ENCODE assay signal across 8 mouse cellular contexts in genomic region chr7:141192776-141193347, GRCm38 (mm10). TPM values are rescaled to one million over a fixed set of nuclear protein-coding genes. Genes with fewer than 3 reads are reported as not detected.
A peak's percentile ranks its signal among the peaks of the same experiment; 100 is the strongest.
DNase-seq lines count a peak whose midpoint lies in the region; ATAC-seq and TF ChIP-seq lines count a peak whose summit lies in the region.
"Had no signal": no experiment of that assay in that cellular context is flagged by ENCODE, and none has a peak within 500 bp of the region (broad histone marks: within the 10 kb centered on the region; RNA-seq: fewer than 3 reads in every experiment).

No protein-coding gene starts in this region.

- ATAC-seq in forebrain, embryonic 11.5 days (replicated peaks; ENCODE audit: low FRiP score): no peak
- ATAC-seq in monocyte, adult 5-6 weeks (replicated peaks; ENCODE audit: insufficient number of reproducible peaks, low FRiP score, low TSS enrichment, poor library complexity, severe bottlenecking): no peak

- 0 out of 2 replicates have a peak, but pooled peaks cover 2% of the 10 kb centered on the region for H3K36me3 ChIP-seq in forebrain, embryonic 11.5 days (ENCODE audit: control insufficient read depth, insufficient read depth, low read length)
- peaks cover 18% of the 10 kb centered on the region for H3K36me3 ChIP-seq in myocyte (ENCODE audit: control insufficient read depth, insufficient read depth)

- 29% methylated on average over 12 of the region's 12 CpGs for WGBS in forebrain, embryonic 11.5 days

- no peak for TF ChIP-seq POLR2A in myocyte (IDR thresholded peaks at IDR 0.05; ENCODE audit: insufficient read length, low read depth)

- no peaks in the 10 kb centered on the region for H3K9me3 ChIP-seq in forebrain, embryonic 11.5 days (ENCODE audit: control insufficient read depth, low read length)

- H3K4me2 ChIP-seq in forebrain, embryonic 11.5 days (ENCODE audit: low read depth, low read length, severe bottlenecking): peak overlapping the region; percentile 97
- H3K4me2 ChIP-seq in myocyte (ENCODE audit: low read depth): peak overlapping the region; percentile 75

- peak; percentile 15 for DNase-seq in retina, postnatal 1 day
- no peak for DNase-seq in retina, embryonic 14.5 days (ENCODE audit: low spot score)
- no peak for DNase-seq in forebrain, embryonic 11.5 days (ENCODE audit: low spot score)
- peak; percentile 21 for DNase-seq in liver
- DNase-seq in cerebellum, postnatal 10 days: no peak

- H3K9ac ChIP-seq in forebrain, embryonic 11.5 days (ENCODE audit: low read length): peak overlapping the region; percentile 93

- H3K27me3 ChIP-seq in forebrain, embryonic 11.5 days (ENCODE audit: control insufficient read depth, insufficient read depth, low read length): no peaks in the 10 kb centered on the region
- H3K27me3 ChIP-seq in myocyte (ENCODE audit: control insufficient read depth, insufficient read depth, insufficient read length): no peaks in the 10 kb centered on the region

- peak overlapping the region; percentile 85 for H3K4me3 ChIP-seq in forebrain, embryonic 11.5 days (ENCODE audit: low read depth, low read length)
- peak overlapping the region; percentile 47 for H3K4me3 ChIP-seq in myocyte

- H3K4me1 ChIP-seq in forebrain, embryonic 11.5 days (replicated peaks; ENCODE audit: control insufficient read depth, insufficient read depth, low read length): peaks cover 10% of the 10 kb centered on the region

- H3K79me2 ChIP-seq in myocyte (ENCODE audit: control insufficient read depth, insufficient read depth): peaks cover 9% of the 10 kb centered on the region

- H3ac ChIP-seq in myocyte (ENCODE audit: control insufficient read depth, insufficient read length): peak overlapping the region; percentile 82

- H3K27ac ChIP-seq in forebrain, embryonic 11.5 days (ENCODE audit: low read depth, low read length): no peak overlapping the region

TF ChIP-seq in myocyte, 11 proteins besides CTCF, POLR2A, EP300 and RAD21:
- TF ChIP-seq E2F4 (IDR thresholded peaks at IDR 0.05; ENCODE audit: insufficient read depth) (no peak), MAX (IDR thresholded peaks at IDR 0.05; ENCODE audit: low read depth) (no peak), REST (IDR thresholded peaks at IDR 0.05; ENCODE audit: insufficient read depth, insufficient read length) (no peak), MYOD1 (IDR thresholded peaks at IDR 0.05; ENCODE audit: control insufficient read depth in 1 of 3, insufficient read length in 2 of 3, low read depth in 2 of 3) (no peak), POLR2AphosphoS2 (IDR thresholded peaks at IDR 0.05; ENCODE audit: insufficient read length, low read depth) (no peak), SRF (IDR thresholded peaks at IDR 0.05; ENCODE audit: control insufficient read depth, insufficient read length, low read depth) (no peak), CEBPB (IDR thresholded peaks at IDR 0.05; ENCODE audit: insufficient read depth, poor library complexity, severe bottlenecking) (no peak), USF1 (IDR thresholded peaks at IDR 0.05; ENCODE audit: low read depth) (no peak), TCF3 (IDR thresholded peaks at IDR 0.05; ENCODE audit: insufficient read length, low read depth) (no peak), MYOG (IDR thresholded peaks at IDR 0.05; ENCODE audit: control insufficient read depth in 1 of 3, insufficient read depth in 1 of 3, insufficient read length in 2 of 3, low read depth in 2 of 3) (no peak), TCF12 (IDR thresholded peaks at IDR 0.05; ENCODE audit: insufficient read depth, poor library complexity, severe bottlenecking) (no peak)

RNA-seq across cellular contexts. Expression of gene Hras, which starts 0.9 kb away (rescaled TPM):
- polyA plus RNA-seq in forebrain, embryonic 11.5 days (2014; fragmentation: Nextera tagmentation; extraction: Ambion mirVana): 87.5 and 116 TPM in 2 replicates
- polyA plus RNA-seq in myocyte (2012; fragmentation: generic; extraction: Trizol): 215 TPM
- total RNA-seq in monocyte, adult 5-6 weeks (2017): 22.4 to 25.6 TPM (median 25.2 TPM) in 3 replicates

RNA-seq across cellular contexts. Expression of gene Lrrc56, which starts 1.1 kb away (rescaled TPM):
- 14.0 and 16.1 TPM in 2 replicates for polyA plus RNA-seq in forebrain, embryonic 11.5 days (2014; fragmentation: Nextera tagmentation; extraction: Ambion mirVana)
- 1.1 TPM for polyA plus RNA-seq in myocyte (2012; fragmentation: generic; extraction: Trizol)
- 2.1 to 2.8 TPM (median 2.1 TPM) in 3 replicates for total RNA-seq in monocyte, adult 5-6 weeks (2017)

RNA-seq across cellular contexts. Expression of gene Rnh1, which starts 20.2 kb away (rescaled TPM):
- 56.7 and 65.2 TPM in 2 replicates for polyA plus RNA-seq in forebrain, embryonic 11.5 days (2014; fragmentation: Nextera tagmentation; extraction: Ambion mirVana)
- polyA plus RNA-seq in myocyte (2012; fragmentation: generic; extraction: Trizol): 276 TPM
- total RNA-seq in monocyte, adult 5-6 weeks (2017): 73.1 to 101 TPM (median 77.7 TPM) in 3 replicates

RNA-seq across cellular contexts. Expression of gene Lmntd2, which starts 21.0 kb away (rescaled TPM):
- polyA plus RNA-seq in forebrain, embryonic 11.5 days (2014; fragmentation: Nextera tagmentation; extraction: Ambion mirVana): 3.3 TPM in 2 replicates
- 0.10 TPM for polyA plus RNA-seq in myocyte (2012; fragmentation: generic; extraction: Trizol)
- 1.6 TPM in 1 of 3 replicates, not detected in the others for total RNA-seq in monocyte, adult 5-6 weeks (2017)
- total RNA-seq: gastrocnemius, adult 8-10 months had no signal

RNA-seq across cellular contexts. Expression of gene Rassf7, which starts 22.8 kb away (rescaled TPM):
- 47.4 and 49.3 TPM in 2 replicates for polyA plus RNA-seq in forebrain, embryonic 11.5 days (2014; fragmentation: Nextera tagmentation; extraction: Ambion mirVana)
- 54.5 TPM for polyA plus RNA-seq in myocyte (2012; fragmentation: generic; extraction: Trizol)
- 1.4 to 11.5 TPM (median 1.9 TPM) in 3 replicates for total RNA-seq in monocyte, adult 5-6 weeks (2017)

Comparison
In these comparisons a context has a peak if more than half of its experiments do, and no peak if none do; other contexts are left out.
1. DNase-seq: peak in retina, postnatal 1 day (single experiment) and liver (single experiment); none in retina, embryonic 14.5 days (single experiment), forebrain, embryonic 11.5 days (single experiment) and cerebellum, postnatal 10 days (0 of 2).